In genomic region chr1:126076312-126076711, GRCm38 (mm10) we compare ENCODE assay signal across 35 mouse cellular contexts.
DNase-seq lines count a peak whose midpoint lies in the region; ATAC-seq and TF ChIP-seq lines count a peak whose summit lies in the region.
"Had no signal": no experiment of that assay in that cellular context is flagged by ENCODE, and none has a peak within 500 bp of the region (broad histone marks: within the 10 kb centered on the region; RNA-seq: fewer than 3 reads in every experiment).

No protein-coding gene starts in this region.

- H3K4me1 ChIP-seq in hindbrain, embryonic 11.5 days (replicated peaks; ENCODE audit: control insufficient read depth, insufficient read depth, low read length), result no peaks in the 10 kb centered on the region
- H3K4me1 ChIP-seq in hindbrain, postnatal 0 days (ENCODE audit: insufficient read depth, low read length), result no peaks in the 10 kb centered on the region
- peaks cover 5% of the 10 kb centered on the region for H3K4me1 ChIP-seq in midbrain, embryonic 13.5 days (replicated peaks)
- H3K4me1 ChIP-seq: heart, embryonic 10.5 days; heart, embryonic 15.5 days; hindbrain, embryonic 15.5 days; kidney, embryonic 15.5 days; limb, embryonic 10.5 days; limb, embryonic 15.5 days; liver, embryonic 13.5 days; megakaryocyte, embryonic 14.5 days had no signal

- H3K27ac ChIP-seq in hindbrain, embryonic 11.5 days (ENCODE audit: low read depth, low read length), result no peak overlapping the region
- H3K27ac ChIP-seq in hindbrain, postnatal 0 days, result no peak overlapping the region
- 0 out of 2 replicates have a peak overlapping the region, but pooled peaks have one; percentile 35 for H3K27ac ChIP-seq in midbrain, embryonic 13.5 days
- H3K27ac ChIP-seq: heart, embryonic 10.5 days; heart, embryonic 15.5 days; hindbrain, embryonic 15.5 days; kidney, embryonic 15.5 days; layer of hippocampus, adult 2 months; limb, embryonic 10.5 days; limb, embryonic 15.5 days; liver, embryonic 13.5 days had no signal

- ATAC-seq in hindbrain, embryonic 11.5 days (ENCODE audit: low FRiP score), result peak; percentile 53; the same call in 1 of the 2 replicates
- no peak for ATAC-seq in hindbrain, postnatal 0 days
- ATAC-seq in midbrain, embryonic 13.5 days, result peak; percentile 55; the same call in 1 of the 2 replicates
- ATAC-seq: activated CD4-positive, CD25-positive, alpha-beta regulatory T cell, adult 4 months; lung, postnatal 0 days had no signal

- no peak for TF ChIP-seq POLR2A in brain, embryonic 14.5 days (IDR thresholded peaks at IDR 0.05; ENCODE audit: borderline replicate concordance, extremely low read depth, insufficient read depth, insufficient read length, poor library complexity, severe bottlenecking)

- no peak overlapping the region for H3K4me2 ChIP-seq in hindbrain, embryonic 11.5 days (replicated peaks; ENCODE audit: low read depth, low read length)
- no peak overlapping the region for H3K4me2 ChIP-seq in hindbrain, postnatal 0 days (ENCODE audit: low read depth, low read length)
- no peak overlapping the region for H3K4me2 ChIP-seq in midbrain, embryonic 13.5 days (replicated peaks)
- H3K4me2 ChIP-seq: heart, embryonic 15.5 days; hindbrain, embryonic 15.5 days; kidney, embryonic 15.5 days; limb, embryonic 15.5 days; liver, embryonic 13.5 days had no signal

- no peak overlapping the region for H3K9ac ChIP-seq in hindbrain, embryonic 11.5 days (ENCODE audit: low read depth, low read length)
- H3K9ac ChIP-seq in hindbrain, postnatal 0 days (replicated peaks; ENCODE audit: low read length), result no peak overlapping the region
- no peak overlapping the region for H3K9ac ChIP-seq in midbrain, embryonic 13.5 days (replicated peaks)
- H3K9ac ChIP-seq: heart, embryonic 15.5 days; hindbrain, embryonic 15.5 days; kidney, embryonic 15.5 days; limb, embryonic 15.5 days; liver, embryonic 13.5 days had no signal

- 40% methylated on average over 4 of the region's 4 CpGs for WGBS in hindbrain, embryonic 11.5 days
- WGBS in hindbrain, postnatal 0 days, result 31% methylated on average over 4 of the region's 4 CpGs
- WGBS in midbrain, embryonic 13.5 days, result 26% methylated on average over 4 of the region's 4 CpGs

- H3K36me3 ChIP-seq in hindbrain, embryonic 11.5 days (ENCODE audit: control insufficient read depth, insufficient read depth, low read length), result no peaks in the 10 kb centered on the region
- no peaks in the 10 kb centered on the region for H3K36me3 ChIP-seq in hindbrain, postnatal 0 days (ENCODE audit: insufficient read depth, low read length)
- no peaks in the 10 kb centered on the region for H3K36me3 ChIP-seq in midbrain, embryonic 13.5 days
- H3K36me3 ChIP-seq: heart, embryonic 10.5 days; heart, embryonic 15.5 days; hindbrain, embryonic 15.5 days; kidney, embryonic 15.5 days; limb, embryonic 10.5 days; limb, embryonic 15.5 days; liver, embryonic 13.5 days had no signal

- no peaks in the 10 kb centered on the region for H3K27me3 ChIP-seq in hindbrain, embryonic 11.5 days (ENCODE audit: control insufficient read depth, insufficient read depth, low read length)
- H3K27me3 ChIP-seq in hindbrain, postnatal 0 days (ENCODE audit: insufficient read depth, low read length), result no peaks in the 10 kb centered on the region
- H3K27me3 ChIP-seq in midbrain, embryonic 13.5 days, result no peaks in the 10 kb centered on the region
- H3K27me3 ChIP-seq: CH12.LX; heart, embryonic 15.5 days; hindbrain, embryonic 15.5 days; kidney, embryonic 15.5 days; limb, embryonic 15.5 days; liver, embryonic 13.5 days; megakaryocyte, embryonic 14.5 days had no signal

- TF ChIP-seq CTCF in hindbrain, postnatal 0 days (IDR thresholded peaks at IDR 0.05; ENCODE audit: low read depth), result no peak
- no peak for TF ChIP-seq CTCF in brain, embryonic 14.5 days (IDR thresholded peaks at IDR 0.05; ENCODE audit: borderline replicate concordance, extremely low read depth, insufficient read depth, insufficient read length)

- peak; percentile 14 for DNase-seq in embryo, embryonic 10.5 days (ENCODE audit: low spot score)
- DNase-seq in embryo, embryonic 10 days (ENCODE audit: low spot score), result no peak
- peak; percentile 8 for DNase-seq in hindbrain, embryonic 11.5 days (ENCODE audit: low spot score)
- DNase-seq in hindbrain, postnatal 0 days (ENCODE audit: low spot score), result no peak
- peak; percentile 68 for DNase-seq in brain, embryonic 14.5 days (ENCODE audit: low read depth)
- no peak for DNase-seq in layer of hippocampus, postnatal 10 days (ENCODE audit: low spot score in 2 of 2)
- DNase-seq: adrenal gland, adult 2 months; adrenal gland, postnatal 36 days; cerebellum, adult 2 months; cerebellum, postnatal 14 days; gastrocnemius, postnatal 25 days; heart, adult 11 months; heart, postnatal 36 days; kidney, adult 18-20 months; kidney, postnatal 36 days; layer of hippocampus, postnatal 36 days; liver, embryonic 13.5 days; lung, adult 18-20 months; lung, postnatal 4 days; right cerebral cortex, adult 18-20 months; spleen, adult 18-20 months; thymus, postnatal 14 days had no signal

- H3K4me3 ChIP-seq in hindbrain, embryonic 11.5 days (ENCODE audit: low read depth, low read length), result no peak overlapping the region
- no peak overlapping the region for H3K4me3 ChIP-seq in hindbrain, postnatal 0 days (ENCODE audit: low read length)
- H3K4me3 ChIP-seq in midbrain, embryonic 13.5 days (replicated peaks), result no peak overlapping the region
- H3K4me3 ChIP-seq: erythroblast, embryonic 14.5 days; heart, embryonic 10.5 days; heart, embryonic 15.5 days; hindbrain, embryonic 15.5 days; kidney, embryonic 15.5 days; layer of hippocampus, adult 2 months; limb, embryonic 10.5 days; limb, embryonic 15.5 days; liver, embryonic 13.5 days; megakaryocyte, embryonic 14.5 days had no signal

- H3K9me3 ChIP-seq in hindbrain, embryonic 11.5 days (ENCODE audit: control insufficient read depth, low read length), result no peaks in the 10 kb centered on the region
- H3K9me3 ChIP-seq in hindbrain, postnatal 0 days (ENCODE audit: low read length), result no peaks in the 10 kb centered on the region
- no peaks in the 10 kb centered on the region for H3K9me3 ChIP-seq in midbrain, embryonic 13.5 days
- H3K9me3 ChIP-seq: heart, embryonic 10.5 days; heart, embryonic 15.5 days; hindbrain, embryonic 15.5 days; kidney, embryonic 15.5 days; limb, embryonic 10.5 days; limb, embryonic 15.5 days; liver, embryonic 13.5 days had no signal

Comparison
In these comparisons a context has a peak if more than half of its experiments do, and no peak if none do; other contexts are left out.
1. DNase-seq: peak in embryo, embryonic 10.5 days (single experiment), hindbrain, embryonic 11.5 days (single experiment) and brain, embryonic 14.5 days (single experiment); none in embryo, embryonic 10 days (single experiment), hindbrain, postnatal 0 days (single experiment) and layer of hippocampus, postnatal 10 days (0 of 2).